Mouse (Mus musculus): ENCODE measurements around the gene Hecw2. TPM values are rescaled to one million over a fixed set of nuclear protein-coding genes. Genes with fewer than 3 reads are reported as not detected.

Gene Hecw2
- polyA plus RNA-seq, 2 experiments: 2.2 to 2.8 TPM

DNA sequence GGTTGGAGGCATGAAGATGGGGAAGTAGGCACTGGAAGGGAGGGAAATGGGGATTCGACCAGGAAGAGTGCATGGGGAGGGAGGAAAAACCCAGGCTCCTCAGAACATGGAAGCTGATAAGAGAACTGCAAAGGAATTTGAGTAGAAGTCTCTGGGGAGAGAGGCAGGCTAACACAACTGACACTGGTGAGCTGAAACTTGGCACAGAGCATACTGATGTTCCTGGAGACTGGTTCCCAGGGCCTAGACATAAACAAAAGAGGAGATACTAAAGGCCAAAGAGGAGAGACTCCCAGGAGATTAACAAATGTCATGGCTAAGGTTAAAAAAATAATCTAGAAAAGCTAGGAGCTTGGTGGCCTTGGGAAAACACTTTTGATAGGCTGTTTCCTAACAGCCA, 148.0 kb downstream of the Hecw2 start:
- no peak overlapping the region for H3K4me2 ChIP-seq (replicated peaks; ENCODE audit: low read depth, low read length, severe bottlenecking)
- ATAC-seq (ENCODE audit: low FRiP score, low read depth) (no peak), DNase-seq (ENCODE audit: low spot score) (no peak)
- H3K36me3 ChIP-seq (ENCODE audit: control insufficient read depth, insufficient read depth, low read length): no peaks in the 10 kb centered on the region
- H3K9me3 ChIP-seq (ENCODE audit: control insufficient read depth, low read length): no peaks in the 10 kb centered on the region
- no peaks in the 10 kb centered on the region for H3K27me3 ChIP-seq (ENCODE audit: control insufficient read depth, insufficient read depth, low read length)
- no peak overlapping the region for H3K27ac ChIP-seq (replicated peaks; ENCODE audit: low read depth, low read length)
- H3K4me3 ChIP-seq (replicated peaks; ENCODE audit: low read length): no peak overlapping the region
- no peak for TF ChIP-seq POLR2A (IDR thresholded peaks at IDR 0.05; ENCODE audit: borderline replicate concordance, extremely low read depth, insufficient read depth, insufficient read length)
- WGBS: 52% methylated on average over 1 of the region's 1 CpGs
- H3K4me1 ChIP-seq (ENCODE audit: control insufficient read depth, insufficient read depth, low read length): no peaks in the 10 kb centered on the region
- H3K9ac ChIP-seq (ENCODE audit: low read depth, low read length, severe bottlenecking): no peak overlapping the region

DNA sequence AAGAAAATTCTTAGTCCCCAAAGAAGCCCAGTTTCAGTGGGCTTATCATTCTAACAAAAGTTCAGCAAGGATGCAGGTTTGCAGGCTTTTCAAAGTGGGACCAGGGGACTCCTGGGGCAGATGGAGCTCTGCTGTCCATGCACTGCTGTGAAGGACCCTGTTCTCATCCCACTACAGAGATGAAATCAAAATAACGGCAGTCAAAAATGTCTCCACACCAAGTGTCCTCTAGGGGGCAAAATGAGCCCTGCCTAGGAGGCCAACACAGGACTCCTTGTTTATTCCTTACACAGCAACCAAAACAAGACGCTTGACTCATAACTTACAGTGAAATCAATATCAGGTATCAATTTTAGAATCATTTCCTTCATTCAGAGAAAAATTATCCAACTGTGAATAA, 155.9 kb downstream of the Hecw2 start:
- no peak for TF ChIP-seq POLR2A (IDR thresholded peaks at IDR 0.05; ENCODE audit: borderline replicate concordance, extremely low read depth, insufficient read depth, insufficient read length)
- no peaks in the 10 kb centered on the region for H3K9me3 ChIP-seq (ENCODE audit: control insufficient read depth, low read length)
- no peaks in the 10 kb centered on the region for H3K4me1 ChIP-seq (ENCODE audit: control insufficient read depth, insufficient read depth, low read length)
- no peaks in the 10 kb centered on the region for H3K27me3 ChIP-seq (ENCODE audit: control insufficient read depth, insufficient read depth, low read length)
- no peaks in the 10 kb centered on the region for H3K36me3 ChIP-seq (ENCODE audit: control insufficient read depth, insufficient read depth, low read length)
- ATAC-seq (ENCODE audit: low FRiP score, low read depth) (no peak), DNase-seq (ENCODE audit: low spot score) (peak; percentile 29)
- no peak overlapping the region for H3K9ac ChIP-seq (ENCODE audit: low read depth, low read length, severe bottlenecking)
- no peak overlapping the region for H3K4me2 ChIP-seq (replicated peaks; ENCODE audit: low read depth, low read length, severe bottlenecking)
- H3K27ac ChIP-seq (replicated peaks; ENCODE audit: low read depth, low read length): no peak overlapping the region
- no peak overlapping the region for H3K4me3 ChIP-seq (replicated peaks; ENCODE audit: low read length)
- 35% methylated on average over 2 of the region's 2 CpGs for WGBS

DNA sequence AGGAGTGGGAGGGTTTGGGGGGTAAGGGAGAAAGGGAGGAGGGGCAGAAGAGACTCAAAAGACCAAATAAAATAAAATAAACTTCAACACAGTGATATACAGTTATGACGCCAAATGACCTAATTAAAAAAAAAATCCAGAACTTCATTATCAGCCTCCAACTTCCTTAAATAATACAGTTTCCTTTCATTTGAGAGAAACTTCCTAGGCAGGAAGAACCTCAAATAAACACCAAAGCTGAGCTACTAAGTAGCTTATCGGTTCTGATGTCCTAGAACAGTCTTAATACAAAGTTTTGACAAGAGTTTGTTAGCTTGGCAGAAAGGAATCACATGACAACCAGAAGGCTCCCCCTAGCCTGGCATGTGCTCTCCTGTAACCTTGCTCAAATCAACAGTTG, 177.3 kb downstream of the Hecw2 start:
- no peaks in the 10 kb centered on the region for H3K9me3 ChIP-seq (ENCODE audit: control insufficient read depth, low read length)
- H3K27me3 ChIP-seq (ENCODE audit: control insufficient read depth, insufficient read depth, low read length): no peaks in the 10 kb centered on the region
- WGBS: 77% methylated on average over 2 of the region's 2 CpGs
- no peak overlapping the region for H3K9ac ChIP-seq (ENCODE audit: low read depth, low read length, severe bottlenecking)
- H3K36me3 ChIP-seq (ENCODE audit: control insufficient read depth, insufficient read depth, low read length): no peaks in the 10 kb centered on the region
- no peak for ATAC-seq (ENCODE audit: low FRiP score, low read depth)
- no peak for TF ChIP-seq POLR2A (IDR thresholded peaks at IDR 0.05; ENCODE audit: borderline replicate concordance, extremely low read depth, insufficient read depth, insufficient read length)
- no peak for DNase-seq (ENCODE audit: low spot score)
- H3K27ac ChIP-seq (replicated peaks; ENCODE audit: low read depth, low read length): no peak overlapping the region
- H3K4me3 ChIP-seq (replicated peaks; ENCODE audit: low read length): no peak overlapping the region
- H3K4me2 ChIP-seq (replicated peaks; ENCODE audit: low read depth, low read length, severe bottlenecking): no peak overlapping the region
- H3K4me1 ChIP-seq (ENCODE audit: control insufficient read depth, insufficient read depth, low read length): no peaks in the 10 kb centered on the region

DNA sequence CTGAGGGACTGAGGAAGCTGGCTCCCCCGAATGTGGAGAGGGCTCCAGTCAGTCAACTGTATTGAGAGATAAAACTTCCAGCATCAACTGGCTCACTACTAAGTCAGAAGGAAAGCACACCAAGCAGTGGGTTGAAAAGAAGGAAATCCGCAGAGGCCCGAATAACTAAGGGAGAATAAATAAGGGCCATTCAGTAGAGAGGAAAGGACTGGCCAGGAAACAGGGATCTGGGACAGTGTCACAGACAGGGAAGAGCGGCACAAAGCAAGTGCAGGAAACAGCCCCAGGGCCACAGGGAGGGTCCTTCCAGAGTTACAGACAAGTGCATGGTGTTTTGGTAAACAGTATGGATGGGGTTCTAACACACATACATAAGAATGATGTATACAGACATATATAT, 179.2 kb downstream of the Hecw2 start:
- Histone ChIP-seq H3K4me3 (replicated peaks; ENCODE audit: low read length) (no peak overlapping the region), H3K4me1 (ENCODE audit: control insufficient read depth, insufficient read depth, low read length) (no peaks in the 10 kb centered on the region), H3K27ac (replicated peaks; ENCODE audit: low read depth, low read length) (no peak overlapping the region), H3K27me3 (ENCODE audit: control insufficient read depth, insufficient read depth, low read length) (no peaks in the 10 kb centered on the region), H3K9me3 (ENCODE audit: control insufficient read depth, low read length) (no peaks in the 10 kb centered on the region), H3K9ac (ENCODE audit: low read depth, low read length, severe bottlenecking) (no peak overlapping the region), H3K4me2 (replicated peaks; ENCODE audit: low read depth, low read length, severe bottlenecking) (no peak overlapping the region), H3K36me3 (ENCODE audit: control insufficient read depth, insufficient read depth, low read length) (no peaks in the 10 kb centered on the region)
- ATAC-seq (ENCODE audit: low FRiP score, low read depth): no peak
- no peak for TF ChIP-seq POLR2A (IDR thresholded peaks at IDR 0.05; ENCODE audit: borderline replicate concordance, extremely low read depth, insufficient read depth, insufficient read length)
- no peak for DNase-seq (ENCODE audit: low spot score)
- WGBS: 69% methylated on average over 4 of the region's 4 CpGs

DNA sequence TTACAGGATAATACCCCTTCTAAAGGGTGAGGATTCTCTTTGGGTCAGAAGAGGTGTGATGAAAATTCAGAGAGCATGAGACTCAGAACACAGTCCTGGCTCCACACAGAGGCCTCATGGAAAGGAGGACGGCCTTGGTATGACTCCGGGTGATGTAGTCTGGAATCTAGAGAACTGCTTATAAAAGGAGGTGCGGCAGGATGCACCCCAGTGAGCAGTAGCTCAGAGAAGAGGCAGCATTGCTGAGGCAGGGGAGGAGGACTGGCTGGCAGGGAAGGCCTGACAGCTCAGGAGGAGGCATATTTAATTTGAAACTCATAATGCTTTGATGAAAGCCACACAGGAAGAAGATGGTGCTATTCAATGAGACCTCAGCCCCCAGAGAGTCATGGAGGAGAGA, 182.6 kb downstream of the Hecw2 start:
- TF ChIP-seq POLR2A (IDR thresholded peaks at IDR 0.05; ENCODE audit: borderline replicate concordance, extremely low read depth, insufficient read depth, insufficient read length): no peak
- DNase-seq (ENCODE audit: low spot score) (no peak), ATAC-seq (ENCODE audit: low FRiP score, low read depth) (no peak)
- 49% methylated on average over 3 of the region's 3 CpGs for WGBS
- Histone ChIP-seq H3K4me1 (ENCODE audit: control insufficient read depth, insufficient read depth, low read length) (peaks cover 10% of the 10 kb centered on the region), H3K4me2 (replicated peaks; ENCODE audit: low read depth, low read length, severe bottlenecking) (no peak overlapping the region), H3K27me3 (ENCODE audit: control insufficient read depth, insufficient read depth, low read length) (no peaks in the 10 kb centered on the region), H3K4me3 (replicated peaks; ENCODE audit: low read length) (no peak overlapping the region), H3K27ac (replicated peaks; ENCODE audit: low read depth, low read length) (no peak overlapping the region), H3K36me3 (ENCODE audit: control insufficient read depth, insufficient read depth, low read length) (no peaks in the 10 kb centered on the region), H3K9me3 (ENCODE audit: control insufficient read depth, low read length) (no peaks in the 10 kb centered on the region), H3K9ac (ENCODE audit: low read depth, low read length, severe bottlenecking) (no peak overlapping the region)

Data from limb, embryonic 14.5 days (tissue).